Mouse (Mus musculus): ENCODE results near the gene Rae1. TPM values are rescaled to one million over a fixed set of nuclear protein-coding genes. Genes with fewer than 3 reads are reported as not detected.

Rae1 gene
- 10 to 100 TPM; 61.7 to 68.7 TPM for total RNA-seq (2021)
- polyA plus RNA-seq (2012; rRNA removed): 93.9 and 123 TPM in 2 replicates
- long read RNA-seq, transcript Rae1-201 (12 exons, 1,742 nt): major isoform, 62 of 72 reads
- long read RNA-seq, partial matches to known transcripts: 6 of 72 reads
- long read RNA-seq, other reads (novel, unspliced or antisense): 4 of 72 reads

DNA sequence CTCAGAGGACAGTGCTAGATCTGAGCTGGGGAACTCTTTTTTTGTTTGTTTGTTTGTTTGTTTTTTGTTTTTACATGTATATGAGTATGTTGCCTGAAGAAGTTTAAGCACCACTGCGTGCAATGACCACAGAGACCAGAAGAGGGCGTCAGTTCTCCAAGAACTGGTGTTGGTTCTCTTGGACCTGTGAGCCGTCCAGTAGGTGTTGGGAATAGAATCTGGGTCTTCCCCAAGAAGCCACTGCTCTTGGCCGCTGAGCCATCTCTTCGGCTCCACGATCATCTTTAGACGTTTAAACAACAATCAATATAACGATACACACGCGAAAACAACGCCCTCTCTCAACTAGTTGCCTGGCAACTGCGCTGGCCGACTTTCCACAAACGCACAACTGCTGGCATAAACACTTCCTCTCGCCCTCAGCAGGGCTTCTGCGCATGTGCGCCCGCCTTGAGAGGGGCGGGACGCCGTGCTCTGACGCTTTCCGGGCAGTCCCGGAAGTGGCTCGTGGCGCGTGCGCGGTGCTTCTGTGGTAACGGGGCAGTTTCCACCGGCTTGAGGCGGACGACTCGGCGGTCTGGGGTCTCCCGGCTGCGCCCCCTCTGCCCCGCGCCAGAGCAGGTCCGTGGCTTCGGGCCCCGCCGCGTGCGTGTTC, at the start of gene Rae1:
Gene Rae1 (plus strand): TSS at position 488 of the 655 bp plus-strand sequence.
- peak; percentile 98 for DNase-seq

DNA sequence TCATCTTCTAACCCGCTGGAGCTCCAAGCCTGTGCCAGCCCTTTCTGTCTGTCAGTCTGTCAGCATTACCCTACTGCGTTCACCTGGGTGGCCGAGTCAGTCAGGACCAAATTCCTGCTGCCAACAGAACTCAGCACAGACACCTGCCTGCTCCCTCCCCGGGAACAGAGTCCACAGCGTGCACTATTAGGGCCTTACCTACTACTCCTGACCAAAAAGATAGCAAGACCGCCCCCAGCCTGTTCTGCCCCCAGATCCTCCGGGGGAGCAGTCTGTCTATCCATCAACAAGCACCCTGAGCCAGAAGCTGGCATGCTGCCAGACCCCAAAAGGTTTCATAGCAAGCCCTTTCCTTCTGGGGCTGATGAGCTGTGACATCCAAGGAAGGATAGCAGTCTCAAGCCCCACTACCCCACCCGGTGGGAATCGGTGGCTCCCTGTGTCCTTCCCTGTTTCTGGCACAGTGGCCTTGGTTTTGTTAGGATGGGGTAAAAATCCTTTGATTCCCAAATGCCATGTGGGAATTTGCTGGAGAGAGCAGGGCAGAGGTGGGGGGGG, 49.7 kb upstream of the Rae1 start:
- DNase-seq: no peak

DNA sequence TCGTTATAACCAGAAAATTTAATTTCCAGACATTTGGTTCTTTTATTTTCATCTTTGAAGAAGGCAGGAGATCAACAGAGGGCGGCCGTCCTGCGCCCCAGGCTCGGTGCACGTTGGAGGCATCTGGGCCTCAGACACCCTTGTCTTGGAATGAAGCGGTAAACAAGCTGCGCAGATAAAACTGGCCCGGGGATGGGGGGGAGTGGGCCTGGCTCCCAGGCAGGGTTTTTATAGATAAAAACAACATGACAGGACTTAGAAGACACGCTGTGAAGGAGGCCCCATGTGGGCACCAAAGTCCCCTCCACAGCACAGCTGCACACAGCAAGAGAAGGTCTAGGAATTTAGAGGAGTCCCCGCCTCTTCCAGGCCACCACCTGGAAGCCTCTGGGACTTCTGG, 49.2 kb upstream of the Rae1 start:
- DNase-seq: no peak

DNA sequence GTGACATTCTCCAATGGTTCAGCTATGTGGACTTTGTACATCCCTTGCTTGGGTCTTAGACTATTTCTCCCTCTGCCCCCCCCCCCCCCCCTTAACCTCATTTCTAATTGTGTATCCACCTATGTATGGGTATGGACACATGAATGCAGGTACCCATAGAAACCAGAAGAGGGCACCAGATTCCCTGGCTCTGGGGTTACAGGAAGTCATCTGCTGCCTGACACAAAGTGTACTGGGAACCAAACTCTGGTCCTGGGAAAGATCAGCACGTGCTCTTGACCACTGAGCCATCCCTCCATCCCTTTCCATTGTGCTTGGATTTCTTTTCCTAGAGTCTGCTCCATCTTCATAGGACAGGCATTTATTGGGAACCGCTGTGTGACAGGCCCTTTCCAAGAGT, 47.9 kb upstream of the Rae1 start:
- DNase-seq: no peak

DNA sequence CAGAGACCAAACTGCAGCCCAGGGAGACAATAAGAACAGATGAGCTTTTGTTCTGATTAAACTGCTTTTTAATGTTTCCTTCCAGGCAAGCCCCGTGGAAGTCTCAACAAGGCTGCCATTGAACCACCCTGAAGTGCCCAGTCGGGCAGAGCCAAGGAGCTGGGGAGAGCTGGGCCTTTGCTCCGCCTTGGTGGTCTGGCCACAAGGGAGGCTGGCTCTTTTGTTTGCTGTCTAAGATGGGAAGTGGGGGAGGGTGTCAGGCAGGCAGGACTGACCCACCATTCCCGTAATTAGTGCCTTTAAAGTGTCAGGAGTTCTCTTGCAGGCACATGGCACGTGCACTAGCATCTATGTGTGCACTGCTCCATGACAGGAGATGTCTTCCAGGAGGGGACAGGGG, 41.3 kb upstream of the Rae1 start:
- no peak for DNase-seq

DNA sequence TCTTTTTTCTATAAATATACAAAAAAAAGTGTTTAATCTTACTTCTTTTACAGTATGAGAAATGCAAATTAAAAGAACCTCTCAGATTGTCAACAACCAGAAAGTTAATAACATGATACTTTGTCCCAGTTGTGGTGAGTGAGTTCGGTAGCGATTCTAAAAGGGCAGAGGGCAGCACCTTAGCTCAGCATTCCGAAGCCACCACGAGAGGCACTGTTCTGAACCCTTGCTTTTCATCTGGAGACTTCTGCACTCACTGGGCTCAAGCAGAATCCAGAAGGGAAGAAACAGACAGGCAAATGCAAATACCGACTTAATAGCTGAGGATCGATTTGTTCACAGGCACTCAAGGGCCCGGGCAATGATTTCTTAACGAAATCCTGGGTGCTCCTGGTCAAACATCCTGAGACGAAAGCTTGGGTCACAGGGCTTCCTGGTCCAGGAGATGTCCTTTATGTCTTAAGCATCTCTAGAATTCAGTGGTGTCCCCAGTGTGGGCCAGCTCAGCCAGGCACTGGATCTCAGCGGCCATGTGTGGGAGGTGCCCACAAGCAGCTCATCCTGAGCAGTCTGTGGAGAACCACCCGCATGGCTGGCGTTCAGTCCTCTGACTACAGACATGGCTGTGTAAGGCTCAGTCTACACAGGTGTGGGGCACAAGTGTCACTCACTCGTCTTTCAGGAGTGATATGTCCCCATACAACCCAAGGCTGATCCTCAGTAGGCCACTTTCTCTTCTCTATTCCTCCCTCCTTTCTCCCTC, 40.7 kb upstream of the Rae1 start:
- no peak for DNase-seq

DNA sequence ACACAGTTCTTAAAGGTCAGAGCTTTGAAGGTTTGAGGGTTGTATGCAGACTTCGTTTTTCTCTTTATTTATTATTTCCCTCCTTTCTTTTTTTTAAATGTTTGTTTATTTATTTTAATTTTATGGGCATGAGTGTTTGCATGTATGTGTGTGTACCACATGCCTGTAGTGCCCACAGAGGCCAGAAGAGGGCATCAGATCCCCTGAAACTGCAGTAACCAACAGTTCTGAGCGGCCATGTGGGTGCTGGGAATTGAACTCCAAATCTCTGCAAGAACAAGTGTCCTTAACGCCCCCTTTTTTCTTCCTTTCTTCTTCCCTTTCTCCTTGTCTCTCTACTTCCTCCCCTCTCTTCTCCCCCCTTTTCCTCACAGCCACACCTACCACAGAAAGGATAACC, 39.6 kb upstream of the Rae1 start:
- DNase-seq: no peak

DNA sequence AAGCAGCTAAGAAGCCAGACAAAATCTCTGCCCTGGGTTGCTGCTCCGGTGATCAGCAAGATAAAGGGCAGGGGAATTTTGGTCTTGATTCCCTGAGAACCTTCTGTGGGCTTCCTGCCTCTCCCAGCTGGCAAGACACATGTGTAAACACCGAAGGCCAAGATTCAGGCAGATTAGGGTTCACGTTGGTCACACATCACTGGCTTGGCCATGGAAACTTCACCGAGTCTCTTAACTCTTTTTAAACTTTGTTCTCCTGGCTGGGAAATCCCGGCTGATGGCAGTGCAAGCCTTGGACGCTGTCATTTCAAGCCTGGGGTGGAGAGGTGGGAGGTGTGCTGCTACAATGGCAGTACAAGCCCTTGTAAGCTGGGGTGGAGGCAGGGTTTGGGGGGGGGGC, 38.7 kb upstream of the Rae1 start:
- DNase-seq: no peak

DNA sequence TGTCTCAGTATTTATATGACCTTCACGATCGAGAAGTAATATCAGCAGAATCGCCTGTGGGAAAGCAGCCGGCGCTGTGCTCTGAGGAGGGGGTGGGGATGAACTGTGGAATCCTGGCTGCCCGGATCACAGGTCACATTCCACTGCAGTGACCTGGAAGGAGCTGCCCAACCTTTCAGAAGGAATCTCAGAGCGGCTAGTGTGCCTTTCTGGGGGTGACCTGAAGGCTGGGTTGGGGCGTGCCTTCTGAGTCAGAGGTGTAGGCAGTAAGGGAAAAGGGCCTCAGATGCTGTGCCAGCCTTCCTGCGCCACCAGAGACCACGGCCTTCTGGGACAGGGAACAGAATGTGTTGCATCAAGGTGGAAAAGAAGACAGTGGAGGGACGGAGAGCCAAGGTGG, 34.7 kb upstream of the Rae1 start:
- DNase-seq: no peak

DNA sequence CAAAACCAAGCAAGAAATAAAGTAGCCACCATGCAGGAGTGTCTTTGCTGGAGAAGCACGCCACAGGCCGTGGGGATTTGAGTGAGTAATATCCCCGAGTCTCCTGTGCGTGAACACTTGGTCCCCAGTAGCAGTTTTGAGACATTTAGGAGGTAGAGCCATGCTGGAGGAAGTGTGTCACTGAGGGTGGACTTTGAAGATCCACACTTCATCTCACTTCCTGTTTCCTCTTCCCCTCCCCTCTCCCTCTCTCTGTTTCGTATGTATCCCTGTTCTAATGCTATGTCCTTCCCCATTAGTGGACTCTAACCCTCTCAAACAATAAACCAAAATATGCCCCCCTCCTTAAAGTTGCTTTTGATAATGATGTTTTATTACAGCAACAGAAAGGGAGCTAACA, 33.4 kb upstream of the Rae1 start:
- DNase-seq: no peak

DNA sequence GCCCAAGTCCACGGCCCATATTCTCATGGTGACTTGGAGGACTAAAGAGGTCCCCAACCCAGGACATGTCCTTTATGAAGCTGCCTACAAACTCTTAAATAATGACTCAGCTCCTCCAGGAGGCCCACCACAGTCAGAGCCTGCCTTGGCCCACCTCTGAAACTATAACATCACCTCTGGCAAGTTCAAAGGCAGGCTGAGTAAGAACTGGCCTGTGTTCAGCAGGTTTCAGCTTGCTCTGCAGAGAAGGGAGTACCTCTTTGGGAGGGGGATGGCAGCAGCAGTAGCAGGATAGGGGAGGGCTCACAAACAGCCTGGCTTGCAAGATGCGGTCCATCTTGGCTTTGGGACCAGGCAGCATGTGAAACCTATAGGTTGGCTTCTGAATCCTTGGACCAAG, 28.1 kb upstream of the Rae1 start:
- DNase-seq: no peak

DNA sequence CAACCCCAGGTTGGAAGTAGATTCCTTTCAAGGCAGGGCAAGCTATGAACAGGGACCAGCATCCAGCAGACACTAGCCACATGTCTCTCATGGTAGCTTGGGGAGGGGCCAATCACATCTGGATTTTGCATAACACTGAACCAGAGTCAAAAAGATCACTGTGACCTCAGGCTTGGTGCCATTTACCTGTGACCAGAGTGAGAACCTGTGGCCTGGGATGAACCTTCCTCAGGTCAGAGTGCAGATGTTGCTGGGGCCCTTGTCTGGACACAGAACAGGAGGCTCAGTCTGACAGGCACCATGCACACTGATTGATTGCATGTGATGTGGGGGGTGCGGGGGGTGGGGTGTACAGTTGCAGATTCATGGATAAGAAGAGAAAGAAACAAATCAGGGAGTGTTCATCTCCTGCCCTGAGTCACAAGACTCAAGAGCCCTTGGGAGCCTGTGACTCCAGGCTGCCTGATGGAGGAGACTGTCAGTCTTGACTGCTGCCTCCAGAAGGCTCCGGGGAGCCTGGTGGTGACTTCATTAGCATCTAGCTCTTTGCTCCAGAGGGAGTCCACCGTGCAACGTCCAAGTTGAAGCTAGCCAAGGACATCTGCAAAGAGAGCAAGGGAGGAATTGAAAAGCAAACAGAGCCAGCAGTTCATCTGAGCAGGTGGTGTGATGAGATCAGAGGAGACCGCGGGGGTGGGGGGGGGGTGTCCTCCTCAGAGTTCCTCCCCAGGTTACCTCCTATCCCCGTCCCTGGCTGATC, 25.9 kb upstream of the Rae1 start:
- no peak for DNase-seq

DNA sequence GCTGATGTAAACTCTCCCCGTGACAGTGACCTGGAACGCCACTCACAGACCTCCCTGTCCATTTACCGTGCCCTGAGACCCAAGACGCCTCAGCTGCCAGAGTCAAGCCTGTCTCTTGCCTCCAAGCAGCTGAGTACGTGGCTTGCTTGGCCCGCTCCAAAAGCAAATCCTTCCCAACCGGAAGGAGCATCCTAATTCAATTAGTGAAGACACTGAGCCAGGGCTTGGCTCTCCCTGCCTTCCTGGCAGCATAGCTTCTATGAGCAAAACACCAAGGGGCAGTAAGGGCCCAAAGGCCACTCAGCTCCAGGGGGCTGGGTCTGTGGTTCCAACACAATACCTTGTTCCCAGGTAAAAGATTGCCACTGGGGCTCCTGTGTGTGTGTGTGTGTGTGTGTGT, 25.2 kb upstream of the Rae1 start:
- no peak for DNase-seq

DNA sequence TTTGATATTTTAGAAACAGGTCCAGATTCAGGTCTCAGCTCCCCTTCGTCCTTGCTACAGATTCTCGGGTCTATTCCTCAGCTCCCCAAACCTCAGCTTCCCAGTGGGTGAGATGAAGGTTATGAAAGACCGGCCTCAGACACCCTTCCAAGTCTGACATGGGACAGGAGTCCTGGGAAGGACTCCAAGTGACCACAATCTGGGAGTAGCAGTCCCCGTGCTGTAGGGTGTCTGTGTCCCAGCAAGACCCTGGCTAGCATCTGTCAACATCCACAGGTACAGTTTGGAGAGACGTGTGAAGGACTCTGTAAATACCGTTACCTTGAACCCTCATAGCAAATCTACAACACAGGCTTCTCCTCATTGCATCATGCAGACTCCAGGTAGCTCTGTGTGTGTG, 24.8 kb upstream of the Rae1 start:
- no peak for DNase-seq

DNA sequence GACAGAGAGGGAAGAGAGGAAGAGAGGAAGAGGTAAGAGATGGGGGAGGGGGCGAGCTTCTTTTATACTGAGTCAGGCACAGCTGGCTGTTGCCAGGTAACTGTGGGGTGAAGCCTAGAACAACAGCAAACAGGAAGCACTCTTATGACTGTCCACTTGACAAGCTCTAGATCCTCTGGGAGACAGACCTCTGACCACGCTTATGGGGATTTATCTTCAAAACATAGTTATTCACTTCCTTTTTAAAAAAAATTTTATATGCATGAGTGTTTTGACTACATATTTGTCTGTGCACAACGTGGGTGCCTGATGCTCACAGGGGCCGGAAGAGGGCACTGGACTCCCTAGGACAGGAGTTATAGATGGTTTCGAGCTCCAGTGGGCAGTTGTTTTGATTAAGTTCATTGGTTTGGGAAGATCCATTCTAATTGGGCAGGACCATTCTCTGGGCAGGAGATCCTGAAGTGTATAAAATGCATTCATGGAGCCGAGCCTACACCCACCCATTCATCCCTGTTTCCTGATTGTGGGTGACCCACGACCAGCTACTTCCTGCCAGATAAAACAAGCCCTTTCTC, 23.2 kb upstream of the Rae1 start:
- DNase-seq: no peak

DNA sequence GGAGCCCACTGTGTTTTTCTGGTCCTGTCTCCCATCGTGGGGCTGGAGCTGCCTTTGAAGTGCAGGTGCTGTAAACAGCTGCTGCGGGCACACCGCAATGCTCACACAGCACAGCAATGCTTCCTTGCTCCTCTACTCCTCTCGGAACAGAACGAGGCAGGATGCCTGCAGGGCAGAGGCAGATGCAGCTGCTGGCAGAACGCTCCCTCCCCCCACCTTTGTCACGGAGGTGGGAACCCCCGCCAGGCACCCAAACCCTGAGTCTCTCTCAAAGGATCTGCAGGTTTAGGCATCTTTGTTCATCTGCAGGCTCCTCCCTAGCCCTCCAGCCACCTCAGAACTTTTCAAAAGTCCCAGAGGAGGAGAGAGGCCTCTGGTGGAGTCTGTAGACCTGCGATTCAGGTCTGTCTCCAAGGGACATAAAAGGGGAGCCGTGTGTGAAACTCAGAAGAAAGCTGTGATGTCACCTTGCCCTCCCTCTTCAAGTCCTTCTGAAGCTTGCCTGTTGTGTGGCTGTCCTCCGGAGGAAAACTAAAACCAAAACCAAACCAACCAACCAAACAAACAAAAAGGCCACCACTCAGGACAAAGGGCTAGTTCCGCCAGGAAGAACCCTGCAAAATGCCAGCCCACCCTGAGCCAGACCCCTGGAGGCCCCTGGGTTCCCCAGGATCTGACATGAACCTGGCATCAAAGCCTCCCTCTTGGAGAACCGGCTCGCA, 22.3 kb upstream of the Rae1 start, which contains the start of gene Spo11:
Gene Spo11 (plus strand): TSS at position 292 of the 722 bp plus-strand sequence.
- no peak for DNase-seq

DNA sequence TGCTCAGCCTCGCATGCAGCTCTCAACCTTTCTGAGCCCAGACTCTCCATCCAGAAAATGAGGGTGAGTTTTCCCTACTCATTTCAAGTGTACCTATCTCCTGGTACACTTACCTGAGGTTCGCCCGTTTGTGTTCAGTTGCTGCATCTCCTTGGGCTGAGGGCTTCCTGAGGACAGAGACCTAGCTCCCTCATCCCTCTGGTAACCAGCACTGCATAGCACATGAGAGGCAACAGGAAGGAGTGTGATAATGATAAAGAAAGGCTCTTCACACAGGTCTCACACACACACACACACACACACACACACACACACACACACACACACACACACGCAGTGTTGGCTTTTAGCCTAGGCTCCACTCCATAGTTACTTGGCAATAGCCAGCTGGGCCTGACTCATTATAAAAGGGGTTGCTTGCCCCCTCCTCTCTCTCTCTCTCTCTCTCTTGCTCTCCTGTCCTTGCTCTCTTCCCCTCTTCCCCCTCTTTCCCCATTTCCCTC, 21.7 kb upstream of the Rae1 start:
- no peak for DNase-seq

DNA sequence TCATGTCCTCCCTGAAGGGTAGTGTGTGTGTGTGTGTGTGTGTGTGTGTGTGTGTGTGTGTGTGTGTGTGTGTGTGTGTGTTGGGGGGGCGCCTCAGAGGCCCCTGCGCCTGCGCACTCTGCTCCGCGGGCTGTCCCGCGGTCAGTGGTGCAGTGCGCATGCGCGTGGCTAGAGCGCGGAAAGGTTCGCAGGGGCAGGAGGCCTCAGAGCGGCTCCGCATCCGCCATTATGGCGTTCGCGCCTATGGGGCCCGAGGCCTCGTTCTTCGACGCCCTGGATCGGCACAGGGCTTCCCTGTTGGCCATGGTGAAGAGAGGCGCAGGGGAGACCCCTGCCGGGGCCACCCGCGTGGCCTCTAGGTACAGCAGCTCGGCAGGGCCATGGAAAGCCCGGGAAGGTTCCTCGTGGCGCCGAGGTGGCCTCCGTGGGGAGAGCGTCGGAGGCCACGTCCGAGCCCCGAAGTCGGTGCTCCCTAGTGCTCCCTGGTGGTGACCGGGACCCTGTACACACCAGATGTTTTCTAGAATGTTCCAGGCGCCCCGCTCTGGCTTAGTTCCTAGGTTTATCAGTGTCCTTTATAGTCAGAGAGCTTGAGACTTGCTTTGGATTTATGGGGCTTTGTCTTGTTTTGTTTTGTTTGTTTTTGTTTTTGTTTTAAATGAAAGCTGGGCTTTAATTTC, 20.1 kb upstream of the Rae1 start:
- DNase-seq: no peak

DNA sequence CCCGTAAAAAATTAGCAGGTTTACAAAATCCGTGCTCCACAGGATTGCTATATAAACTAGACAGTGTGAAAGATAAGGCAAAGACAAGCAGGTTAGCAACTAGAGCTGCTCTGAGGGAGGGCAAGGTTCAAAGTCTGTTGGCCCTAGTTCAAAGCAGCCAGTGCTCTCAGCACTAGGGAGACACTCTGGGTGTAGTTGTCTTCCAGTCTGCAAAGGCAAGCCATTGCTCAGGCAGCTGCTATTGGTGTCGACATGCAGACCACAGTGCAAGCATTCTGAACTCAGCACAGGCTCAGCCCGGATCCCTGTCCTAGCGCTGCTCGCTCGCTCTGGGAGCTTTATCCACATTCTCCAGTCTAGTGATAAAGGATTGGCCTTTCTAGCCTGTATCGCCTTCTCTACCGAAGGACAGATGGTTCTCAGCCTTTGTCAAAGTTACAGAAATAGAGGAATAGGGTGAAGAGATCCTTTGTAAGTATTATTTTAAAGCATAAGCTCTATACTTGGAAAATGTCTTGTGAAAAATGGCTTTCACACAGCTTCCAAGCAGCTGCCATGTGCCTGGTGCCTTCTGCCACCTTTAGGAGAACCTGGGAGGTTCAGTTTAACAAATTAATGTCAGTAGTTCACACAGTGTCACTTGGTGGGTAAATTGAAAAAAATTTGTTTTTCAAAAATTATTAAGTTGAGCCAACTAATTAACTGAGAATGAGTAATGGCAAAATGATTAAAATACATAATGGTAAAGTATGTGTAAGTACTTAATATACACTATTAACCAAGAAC, 16.9 kb upstream of the Rae1 start:
- DNase-seq: no peak

DNA sequence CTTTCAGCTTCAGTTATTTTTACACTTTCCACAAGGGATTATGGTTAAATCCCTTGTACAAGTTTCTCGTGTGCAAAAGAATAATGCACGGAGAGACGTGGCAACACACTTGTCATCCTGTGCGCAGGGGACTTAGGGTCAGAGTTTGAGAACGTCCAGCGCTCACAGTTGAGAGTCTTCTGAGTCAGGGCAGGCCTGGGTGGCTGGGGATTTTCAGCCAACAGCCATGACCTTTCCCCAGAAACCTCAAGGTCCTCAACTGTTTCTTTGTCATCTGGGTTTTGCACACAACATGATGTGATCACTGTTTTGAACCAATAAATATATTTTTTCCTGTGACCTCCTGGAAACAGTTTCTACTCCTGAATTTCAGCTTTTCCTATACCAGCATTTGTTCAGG, 9.8 kb upstream of the Rae1 start:
- peak; percentile 81 for DNase-seq
